Mouse (Mus musculus): ENCODE measurements around the gene Zfp287. TPM values are rescaled to one million over a fixed set of nuclear protein-coding genes. Genes with fewer than 3 reads are reported as not detected.
"Not testable (repeated sequence)": the region's sequence is repeated elsewhere in the genome, so short reads cannot be mapped to it uniquely, and the experiment has no call there.

The Zfp287 gene
- polyA plus RNA-seq, 1 experiment = 2.7 TPM

DNA sequence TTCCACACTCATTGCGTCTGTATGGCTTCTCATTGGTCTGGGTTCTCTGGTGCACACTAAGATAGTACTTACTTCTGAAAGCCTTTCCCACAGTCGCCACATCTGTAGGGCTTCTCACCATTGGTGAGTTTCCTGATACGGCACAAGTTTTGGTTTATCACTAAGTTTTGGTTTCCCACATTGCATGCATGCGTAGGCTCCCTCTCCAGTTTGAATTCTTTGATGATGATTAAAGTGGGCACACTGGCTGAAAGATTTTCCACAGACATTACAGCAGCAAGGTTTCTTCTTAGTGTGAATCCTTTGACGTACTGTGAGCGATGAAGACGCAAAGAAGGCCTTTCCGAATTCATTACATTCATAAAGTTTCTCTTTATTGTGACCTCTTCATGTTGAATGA is 21.1 kb upstream of the Zfp287 start, which contains the start of gene Gm10428:
Gm10428 (plus strand) TSS at position 321 of the 400 bp plus-strand sequence.
- Histone ChIP-seq H3K27me3 (ENCODE audit: control insufficient read depth, insufficient read depth, low read length) (no peaks in the 10 kb centered on the region), H3K36me3 (ENCODE audit: control insufficient read depth, insufficient read depth, low read length) (no peaks in the 10 kb centered on the region), H3K4me3 (ENCODE audit: control insufficient read depth, low read depth, low read length) (no peak within 1 kb of the TSS), H3K4me1 (ENCODE audit: control insufficient read depth, insufficient read depth, low read length) (peaks cover 2% of the 10 kb centered on the region), H3K27ac (ENCODE audit: control insufficient read depth, insufficient read depth, low read depth, low read length) (no peak within 1 kb of the TSS)
- TF ChIP-seq CTCF (IDR thresholded peaks at IDR 0.05; ENCODE audit: control insufficient read depth, insufficient read depth, insufficient replicate concordance, low read depth, low read length) = no peak
- TF ChIP-seq POLR2A (IDR thresholded peaks at IDR 0.05; ENCODE audit: control insufficient read depth, low read depth, low read length) = no peak

DNA sequence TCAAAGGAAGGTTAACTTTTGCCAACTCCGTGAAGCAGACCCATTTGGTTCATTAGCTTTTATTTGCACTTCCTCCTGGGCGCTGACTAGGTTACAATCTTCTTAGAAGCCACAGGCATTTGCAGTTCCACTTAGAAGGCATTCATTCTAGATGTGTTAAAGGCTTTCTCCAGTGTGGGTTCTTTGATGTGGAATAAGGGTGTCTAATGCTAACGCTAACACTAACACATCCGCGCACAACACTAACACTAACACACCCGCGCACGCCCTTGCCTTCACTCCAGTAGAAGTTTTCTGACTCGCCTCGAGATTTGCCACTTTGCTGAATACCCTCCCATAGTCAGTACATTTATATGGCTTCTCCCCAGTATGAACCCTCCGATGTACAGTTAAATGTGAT is 20.5 kb upstream of the Zfp287 start:
- H3K4me3 ChIP-seq (ENCODE audit: control insufficient read depth, low read depth, low read length) = no peak overlapping the region
- TF ChIP-seq POLR2A (IDR thresholded peaks at IDR 0.05; ENCODE audit: control insufficient read depth, low read depth, low read length) = no peak
- TF ChIP-seq CTCF (IDR thresholded peaks at IDR 0.05; ENCODE audit: control insufficient read depth, insufficient read depth, insufficient replicate concordance, low read depth, low read length) = no peak
- H3K27me3 ChIP-seq (ENCODE audit: control insufficient read depth, insufficient read depth, low read length) = no peaks in the 10 kb centered on the region
- H3K27ac ChIP-seq (ENCODE audit: control insufficient read depth, insufficient read depth, low read depth, low read length) = no peak overlapping the region
- H3K4me1 ChIP-seq (ENCODE audit: control insufficient read depth, insufficient read depth, low read length) = peaks cover 2% of the 10 kb centered on the region
- H3K36me3 ChIP-seq (ENCODE audit: control insufficient read depth, insufficient read depth, low read length) = no peaks in the 10 kb centered on the region

DNA sequence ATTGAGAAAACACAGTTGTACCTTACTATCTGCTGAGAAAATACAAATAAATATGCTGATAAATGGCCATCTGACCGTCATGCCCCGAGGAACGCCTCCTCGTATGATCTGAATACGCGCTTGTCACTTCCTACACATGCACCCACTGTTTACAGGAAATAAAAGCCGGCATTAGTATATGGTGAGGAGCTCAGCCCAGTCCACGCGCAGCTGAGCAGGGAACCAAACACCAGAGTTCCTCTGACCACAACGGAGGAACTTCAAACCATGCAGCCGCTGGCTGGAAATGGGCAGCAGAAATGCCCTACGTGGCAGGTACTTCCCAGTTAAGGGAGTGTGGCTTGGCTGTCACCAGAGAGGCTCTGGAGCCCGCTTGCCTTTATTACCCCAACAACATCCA is 17.7 kb upstream of the Zfp287 start:
- not testable (repeated sequence) for H3K36me3 ChIP-seq (ENCODE audit: control insufficient read depth, insufficient read depth, low read length); H3K27ac ChIP-seq (ENCODE audit: control insufficient read depth, insufficient read depth, low read depth, low read length); H3K27me3 ChIP-seq (ENCODE audit: control insufficient read depth, insufficient read depth, low read length); H3K4me1 ChIP-seq (ENCODE audit: control insufficient read depth, insufficient read depth, low read length); H3K4me3 ChIP-seq (ENCODE audit: control insufficient read depth, low read depth, low read length)

DNA sequence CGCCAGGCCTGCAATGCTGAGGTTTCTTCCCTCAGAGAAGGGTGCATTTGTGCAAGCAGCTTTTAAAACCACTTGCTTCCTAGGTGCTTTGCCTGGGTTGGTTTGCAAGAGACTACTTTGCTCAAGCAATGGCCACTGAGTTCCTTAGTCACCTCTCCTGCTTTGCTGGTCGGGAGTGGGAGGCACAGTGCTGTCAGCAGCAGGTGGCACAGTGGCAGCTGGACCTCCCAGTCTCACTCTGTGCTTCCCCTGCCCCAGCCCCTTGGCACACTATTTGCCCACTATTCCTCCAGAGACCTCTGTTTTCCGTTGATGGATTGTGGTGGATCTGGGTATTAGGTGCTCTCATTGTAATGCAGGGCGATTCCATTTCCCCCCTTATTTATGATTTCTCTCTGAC is 16.4 kb upstream of the Zfp287 start:
- no peaks in the 10 kb centered on the region for H3K36me3 ChIP-seq (ENCODE audit: control insufficient read depth, insufficient read depth, low read length)
- TF ChIP-seq CTCF (IDR thresholded peaks at IDR 0.05; ENCODE audit: control insufficient read depth, insufficient read depth, insufficient replicate concordance, low read depth, low read length) (no peak), POLR2A (IDR thresholded peaks at IDR 0.05; ENCODE audit: control insufficient read depth, low read depth, low read length) (no peak)
- H3K4me1 ChIP-seq (ENCODE audit: control insufficient read depth, insufficient read depth, low read length) = peaks cover 8% of the 10 kb centered on the region
- no peak overlapping the region for H3K27ac ChIP-seq (ENCODE audit: control insufficient read depth, insufficient read depth, low read depth, low read length)
- no peak overlapping the region for H3K4me3 ChIP-seq (ENCODE audit: control insufficient read depth, low read depth, low read length)
- no peaks in the 10 kb centered on the region for H3K27me3 ChIP-seq (ENCODE audit: control insufficient read depth, insufficient read depth, low read length)

DNA sequence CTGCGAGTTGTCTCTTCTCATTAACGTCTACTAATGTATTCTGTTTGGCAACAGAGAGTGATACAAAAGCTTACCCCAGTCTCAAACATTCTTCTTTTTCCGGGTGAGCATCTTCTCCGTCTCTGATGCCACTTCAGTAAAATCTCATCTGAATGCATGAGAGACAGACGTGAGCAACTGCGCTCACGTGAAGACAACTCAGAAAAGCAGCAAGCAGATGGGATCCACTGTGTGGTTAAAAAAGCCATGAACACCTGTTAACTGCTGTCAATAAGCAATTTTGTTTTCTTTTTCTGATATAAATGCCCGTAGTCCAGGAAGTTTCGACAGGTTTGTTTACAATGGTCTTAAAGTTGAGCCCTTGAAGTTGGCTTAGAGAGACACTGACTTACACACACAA is 15.5 kb upstream of the Zfp287 start:
- Histone ChIP-seq H3K4me1 (ENCODE audit: control insufficient read depth, insufficient read depth, low read length) (peaks cover 8% of the 10 kb centered on the region), H3K27ac (ENCODE audit: control insufficient read depth, insufficient read depth, low read depth, low read length) (no peak overlapping the region), H3K27me3 (ENCODE audit: control insufficient read depth, insufficient read depth, low read length) (no peaks in the 10 kb centered on the region), H3K4me3 (ENCODE audit: control insufficient read depth, low read depth, low read length) (no peak overlapping the region), H3K36me3 (ENCODE audit: control insufficient read depth, insufficient read depth, low read length) (no peaks in the 10 kb centered on the region)
- TF ChIP-seq POLR2A (IDR thresholded peaks at IDR 0.05; ENCODE audit: control insufficient read depth, low read depth, low read length) (no peak), CTCF (IDR thresholded peaks at IDR 0.05; ENCODE audit: control insufficient read depth, insufficient read depth, insufficient replicate concordance, low read depth, low read length) (no peak)

DNA sequence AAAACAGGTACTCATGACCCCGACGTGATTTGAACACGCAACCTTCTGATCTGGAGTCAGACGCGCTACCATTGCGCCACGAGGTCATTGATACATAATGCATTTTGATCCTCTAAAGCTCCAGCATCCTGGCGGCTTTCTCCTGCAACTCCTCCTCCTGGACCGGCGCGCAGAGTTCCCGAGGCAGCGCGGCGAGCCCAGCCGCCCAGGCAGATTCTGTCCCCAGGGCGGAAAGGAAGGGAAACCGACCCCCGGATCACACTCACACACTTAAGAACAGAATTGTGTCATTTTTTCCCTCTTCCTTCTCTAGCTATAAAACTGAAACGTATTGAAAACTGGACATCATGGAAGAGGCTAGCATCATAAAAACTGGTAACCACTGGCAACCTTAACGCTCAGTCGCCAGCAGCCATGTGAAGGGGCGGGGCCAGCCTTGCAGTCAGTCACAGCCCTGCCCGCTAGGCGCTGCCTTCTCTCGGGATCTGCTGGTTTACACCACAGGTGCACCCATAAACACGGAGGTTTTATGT is 14.4 kb upstream of the Zfp287 start:
- Histone ChIP-seq H3K27me3 (ENCODE audit: control insufficient read depth, insufficient read depth, low read length) (no peaks in the 10 kb centered on the region), H3K4me3 (ENCODE audit: control insufficient read depth, low read depth, low read length) (peak overlapping the region; percentile 63), H3K36me3 (ENCODE audit: control insufficient read depth, insufficient read depth, low read length) (no peaks in the 10 kb centered on the region), H3K27ac (ENCODE audit: control insufficient read depth, insufficient read depth, low read depth, low read length) (no peak overlapping the region), H3K4me1 (ENCODE audit: control insufficient read depth, insufficient read depth, low read length) (peaks cover 8% of the 10 kb centered on the region)
- TF ChIP-seq CTCF (IDR thresholded peaks at IDR 0.05; ENCODE audit: control insufficient read depth, insufficient read depth, insufficient replicate concordance, low read depth, low read length) = peak; percentile 15; the same call in 1 of the 2 replicates
- no peak for TF ChIP-seq POLR2A (IDR thresholded peaks at IDR 0.05; ENCODE audit: control insufficient read depth, low read depth, low read length)

DNA sequence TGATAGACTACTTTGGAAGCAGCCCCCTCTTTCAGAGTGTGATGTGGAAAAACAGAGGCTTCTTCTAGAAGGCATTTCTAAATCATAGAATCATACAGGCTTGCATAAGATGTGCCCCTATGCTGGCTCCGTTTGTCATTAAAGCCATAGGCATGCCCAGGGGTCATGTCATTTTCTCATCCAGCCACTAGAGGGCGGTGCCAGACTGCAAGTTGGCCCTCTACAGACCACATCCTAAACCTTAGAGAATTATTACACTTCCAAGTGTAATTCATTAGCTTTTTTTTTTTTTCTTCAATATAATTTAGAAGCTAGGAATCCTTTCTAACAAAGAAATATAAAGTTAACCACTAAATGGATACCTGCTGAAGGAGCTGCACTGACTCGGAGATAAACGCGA is 12.4 kb upstream of the Zfp287 start:
- no peaks in the 10 kb centered on the region for H3K27me3 ChIP-seq (ENCODE audit: control insufficient read depth, insufficient read depth, low read length)
- H3K4me3 ChIP-seq (ENCODE audit: control insufficient read depth, low read depth, low read length) = no peak overlapping the region
- TF ChIP-seq POLR2A (IDR thresholded peaks at IDR 0.05; ENCODE audit: control insufficient read depth, low read depth, low read length) (no peak), CTCF (IDR thresholded peaks at IDR 0.05; ENCODE audit: control insufficient read depth, insufficient read depth, insufficient replicate concordance, low read depth, low read length) (peak; percentile 87; the same call in 1 of the 2 replicates)
- H3K27ac ChIP-seq (ENCODE audit: control insufficient read depth, insufficient read depth, low read depth, low read length) = no peak overlapping the region
- no peaks in the 10 kb centered on the region for H3K36me3 ChIP-seq (ENCODE audit: control insufficient read depth, insufficient read depth, low read length)
- peaks cover 6% of the 10 kb centered on the region for H3K4me1 ChIP-seq (ENCODE audit: control insufficient read depth, insufficient read depth, low read length)
